Mouse (Mus musculus) stomach, embryonic 15.5 days (tissue): ENCODE results near the gene 1700057G04Rik. TPM values are rescaled to one million over a fixed set of nuclear protein-coding genes. Genes with fewer than 3 reads are reported as not detected.

Experiments
- microRNA-seq: library from miRNA; unstranded; fragments of <30 nt; microRNA quantifications from one replicate; pipeline ENCODE4, GENCODE M21; 2016
- polyA plus RNA-seq: library from polyadenylated mRNA; unstranded; fragments of >200 nt; fragmentation: Nextera tagmentation; extraction: Ambion mirVana; gene quantifications from 2 replicates; pipeline ENCODE4 v1.2.1, GENCODE M21; 2015

The 1700057G04Rik gene
- polyA plus RNA-seq, 1 experiment from 2014 or later: not detected

Small RNAs within 50 kb of the gene (microRNA-seq; reads per million reads assigned to microRNA genes)
- not detected for gene Mir6386

Other genes with a start within 250 kb of the 1700057G04Rik start
- gene Plscr5, start 116.4 kb upstream of the 1700057G04Rik start, polyA plus RNA-seq: not detected in 2 replicates
- 53.0 and 63.9 TPM in 2 replicates for gene Plscr1, start 59.6 kb upstream of the 1700057G04Rik start, polyA plus RNA-seq
- 1.6 and 2.3 TPM in 2 replicates for gene Plscr2, start 33.8 kb upstream of the 1700057G04Rik start, polyA plus RNA-seq
- gene Plscr4, start 148.0 kb downstream of the 1700057G04Rik start, polyA plus RNA-seq: 11.5 and 11.7 TPM in 2 replicates
- 39.4 and 41.4 TPM in 2 replicates for gene Plod2, start 232.8 kb downstream of the 1700057G04Rik start, polyA plus RNA-seq